Mouse (Mus musculus): Measurements from ENCODE around the gene Best2. TPM values are rescaled to one million over a fixed set of nuclear protein-coding genes. Genes with fewer than 3 reads are reported as not detected.

Best2 gene
- polyA plus RNA-seq, 1 experiment from 2014 or later = not detected

- H3K27me3 ChIP-seq (ENCODE audit: control insufficient read depth, insufficient read depth, low read length) = no peaks in the 10 kb centered on the region; the same call in 1 of the 2 replicates
- H3K9me3 ChIP-seq (ENCODE audit: control insufficient read depth, low read length) = no peaks in the 10 kb centered on the region
- no peak for DNase-seq (ENCODE audit: low spot score)
- no peak overlapping the region for H3K4me3 ChIP-seq (replicated peaks; ENCODE audit: low read length)
- H3K9ac ChIP-seq = no peak overlapping the region
- no peak for ATAC-seq (ENCODE audit: low FRiP score)
- H3K36me3 ChIP-seq (replicated peaks; ENCODE audit: control insufficient read depth, insufficient read depth) = peaks cover 11% of the 10 kb centered on the region; the same call in 1 of the 2 replicates
- no peak overlapping the region for H3K27ac ChIP-seq
- no peaks in the 10 kb centered on the region; the same call in 1 of the 2 replicates for H3K4me1 ChIP-seq (replicated peaks; ENCODE audit: control insufficient read depth, insufficient read depth, low read length)
- no peak overlapping the region for H3K4me2 ChIP-seq (replicated peaks)
- WGBS = 77% methylated on average over 5 of the region's 5 CpGs
Measured at GRCm38 (mm10) chr8:84996978-84997377, 17.4 kb downstream of the Best2 start.

- no peak overlapping the region for H3K4me3 ChIP-seq (replicated peaks; ENCODE audit: low read length)
- H3K27ac ChIP-seq = no peak overlapping the region
- WGBS = 20% methylated on average over 25 of the region's 25 CpGs
- no peak for DNase-seq (ENCODE audit: low spot score)
- H3K9me3 ChIP-seq (ENCODE audit: control insufficient read depth, low read length) = no peaks in the 10 kb centered on the region
- no peak overlapping the region for H3K4me2 ChIP-seq (replicated peaks)
- no peak for ATAC-seq (ENCODE audit: low FRiP score)
- no peaks in the 10 kb centered on the region; the same call in 1 of the 2 replicates for H3K27me3 ChIP-seq (ENCODE audit: control insufficient read depth, insufficient read depth, low read length)
- no peak overlapping the region for H3K9ac ChIP-seq
- peaks cover 11% of the 10 kb centered on the region; the same call in 1 of the 2 replicates for H3K36me3 ChIP-seq (replicated peaks; ENCODE audit: control insufficient read depth, insufficient read depth)
- H3K4me1 ChIP-seq (replicated peaks; ENCODE audit: control insufficient read depth, insufficient read depth, low read length) = peaks cover 6% of the 10 kb centered on the region; the same call in 1 of the 2 replicates
Measured at GRCm38 (mm10) chr8:84995680-84996079, 18.7 kb downstream of the Best2 start.

GRCm38 (mm10) chr8:84994375-84994774 lies 20.0 kb downstream of the Best2 start:
- no peak overlapping the region for H3K27ac ChIP-seq
- H3K4me2 ChIP-seq (replicated peaks) = no peak overlapping the region
- WGBS = 97% methylated on average over 9 of the region's 9 CpGs
- ATAC-seq (ENCODE audit: low FRiP score) (no peak), DNase-seq (ENCODE audit: low spot score) (no peak)
- H3K36me3 ChIP-seq (replicated peaks; ENCODE audit: control insufficient read depth, insufficient read depth) = peaks cover 11% of the 10 kb centered on the region; the same call in 1 of the 2 replicates
- H3K4me3 ChIP-seq (replicated peaks; ENCODE audit: low read length) = no peak overlapping the region
- H3K4me1 ChIP-seq (replicated peaks; ENCODE audit: control insufficient read depth, insufficient read depth, low read length) = peaks cover 11% of the 10 kb centered on the region
- no peak overlapping the region for H3K9ac ChIP-seq
- no peaks in the 10 kb centered on the region; the same call in 1 of the 2 replicates for H3K27me3 ChIP-seq (ENCODE audit: control insufficient read depth, insufficient read depth, low read length)
- H3K9me3 ChIP-seq (ENCODE audit: control insufficient read depth, low read length) = no peaks in the 10 kb centered on the region

GRCm38 (mm10) chr8:84990836-84991235 lies 23.5 kb downstream of the Best2 start:
- Histone ChIP-seq H3K4me1 (replicated peaks; ENCODE audit: control insufficient read depth, insufficient read depth, low read length) (peaks cover 13% of the 10 kb centered on the region), H3K4me3 (replicated peaks; ENCODE audit: low read length) (peak overlapping the region; percentile 60), H3K27me3 (ENCODE audit: control insufficient read depth, insufficient read depth, low read length) (peaks cover 14% of the 10 kb centered on the region; the same call in 1 of the 2 replicates), H3K9me3 (ENCODE audit: control insufficient read depth, low read length) (no peaks in the 10 kb centered on the region), H3K36me3 (replicated peaks; ENCODE audit: control insufficient read depth, insufficient read depth) (peaks cover 5% of the 10 kb centered on the region; the same call in 1 of the 2 replicates), H3K9ac (peak overlapping the region; percentile 73), H3K4me2 (replicated peaks) (peak overlapping the region; percentile 79), H3K27ac (peak overlapping the region; percentile 64; the same call in 1 of the 2 replicates)
- DNase-seq (ENCODE audit: low spot score) (no peak), ATAC-seq (ENCODE audit: low FRiP score) (peak; percentile 36)
- 2% methylated on average over 15 of the region's 15 CpGs for WGBS

- WGBS = under 1% methylated on average over 20 of the region's 28 CpGs
- peak within 1 kb of the TSS; percentile 60 for H3K4me3 ChIP-seq (replicated peaks; ENCODE audit: low read length)
- no peaks in the 10 kb centered on the region for H3K9me3 ChIP-seq (ENCODE audit: control insufficient read depth, low read length)
- peaks cover 14% of the 10 kb centered on the region; the same call in 1 of the 2 replicates for H3K27me3 ChIP-seq (ENCODE audit: control insufficient read depth, insufficient read depth, low read length)
- peak within 1 kb of the TSS; percentile 79 for H3K4me2 ChIP-seq (replicated peaks)
- H3K4me1 ChIP-seq (replicated peaks; ENCODE audit: control insufficient read depth, insufficient read depth, low read length) = peaks cover 15% of the 10 kb centered on the region
- DNase-seq (ENCODE audit: low spot score) = peak; percentile 99
- peak; percentile 92 for ATAC-seq (ENCODE audit: low FRiP score)
- H3K36me3 ChIP-seq (replicated peaks; ENCODE audit: control insufficient read depth, insufficient read depth) = peaks cover 5% of the 10 kb centered on the region; the same call in 1 of the 2 replicates
- H3K9ac ChIP-seq = peak within 1 kb of the TSS; percentile 73
- peak within 1 kb of the TSS; percentile 77 for H3K27ac ChIP-seq
Measured at GRCm38 (mm10) chr8:84990349-84990748, 24.0 kb downstream of the Best2 start, which contains the start of gene Hook2. Hook2 (plus strand) TSS chr8:84990603.

- H3K27me3 ChIP-seq (ENCODE audit: control insufficient read depth, insufficient read depth, low read length) = peaks cover 15% of the 10 kb centered on the region; the same call in 1 of the 2 replicates
- peak overlapping the region; percentile 77 for H3K27ac ChIP-seq
- DNase-seq (ENCODE audit: low spot score) = peak; percentile 86
- peaks cover 2% of the 10 kb centered on the region; the same call in 1 of the 2 replicates for H3K36me3 ChIP-seq (replicated peaks; ENCODE audit: control insufficient read depth, insufficient read depth)
- H3K9me3 ChIP-seq (ENCODE audit: control insufficient read depth, low read length) = no peaks in the 10 kb centered on the region
- peak overlapping the region; percentile 79 for H3K4me2 ChIP-seq (replicated peaks)
- peak overlapping the region; percentile 73 for H3K9ac ChIP-seq
- H3K4me3 ChIP-seq (replicated peaks; ENCODE audit: low read length) = peak overlapping the region; percentile 60
- WGBS = under 1% methylated on average over 15 of the region's 15 CpGs
- peaks cover 21% of the 10 kb centered on the region for H3K4me1 ChIP-seq (replicated peaks; ENCODE audit: control insufficient read depth, insufficient read depth, low read length)
- peak; percentile 25 for ATAC-seq (ENCODE audit: low FRiP score)
Measured at GRCm38 (mm10) chr8:84989810-84990209, 24.5 kb downstream of the Best2 start.

GRCm38 (mm10) chr8:84989311-84989731 lies 25.0 kb downstream of the Best2 start:
- H3K27ac ChIP-seq = no peak overlapping the region
- peak overlapping the region; percentile 60; the same call in 1 of the 2 replicates for H3K4me3 ChIP-seq (replicated peaks; ENCODE audit: low read length)
- H3K36me3 ChIP-seq (replicated peaks; ENCODE audit: control insufficient read depth, insufficient read depth) = no peaks in the 10 kb centered on the region
- H3K9ac ChIP-seq = peak overlapping the region; percentile 73
- no peaks in the 10 kb centered on the region for H3K9me3 ChIP-seq (ENCODE audit: control insufficient read depth, low read length)
- ATAC-seq (ENCODE audit: low FRiP score) = no peak
- 17% methylated on average over 15 of the region's 15 CpGs for WGBS
- peaks cover 20% of the 10 kb centered on the region; the same call in 1 of the 2 replicates for H3K27me3 ChIP-seq (ENCODE audit: control insufficient read depth, insufficient read depth, low read length)
- DNase-seq (ENCODE audit: low spot score) = no peak
- H3K4me1 ChIP-seq (replicated peaks; ENCODE audit: control insufficient read depth, insufficient read depth, low read length) = peaks cover 24% of the 10 kb centered on the region
- peak overlapping the region; percentile 79 for H3K4me2 ChIP-seq (replicated peaks)

- Histone ChIP-seq H3K4me1 (replicated peaks; ENCODE audit: control insufficient read depth, insufficient read depth, low read length) (peaks cover 24% of the 10 kb centered on the region), H3K36me3 (replicated peaks; ENCODE audit: control insufficient read depth, insufficient read depth) (no peaks in the 10 kb centered on the region), H3K9ac (no peak overlapping the region), H3K9me3 (ENCODE audit: control insufficient read depth, low read length) (no peaks in the 10 kb centered on the region), H3K27me3 (ENCODE audit: control insufficient read depth, insufficient read depth, low read length) (peaks cover 25% of the 10 kb centered on the region), H3K4me3 (replicated peaks; ENCODE audit: low read length) (no peak overlapping the region), H3K4me2 (replicated peaks) (no peak overlapping the region), H3K27ac (no peak overlapping the region)
- no peak for DNase-seq (ENCODE audit: low spot score)
- WGBS = 69% methylated on average over 2 of the region's 2 CpGs
- ATAC-seq (ENCODE audit: low FRiP score) = no peak
Measured at GRCm38 (mm10) chr8:84987903-84988302, 26.4 kb downstream of the Best2 start.

- ATAC-seq (ENCODE audit: low FRiP score) (no peak), DNase-seq (ENCODE audit: low spot score) (no peak)
- H3K27me3 ChIP-seq (ENCODE audit: control insufficient read depth, insufficient read depth, low read length) = peaks cover 25% of the 10 kb centered on the region
- H3K4me1 ChIP-seq (replicated peaks; ENCODE audit: control insufficient read depth, insufficient read depth, low read length) = peaks cover 24% of the 10 kb centered on the region
- H3K4me2 ChIP-seq (replicated peaks) = no peak overlapping the region
- H3K36me3 ChIP-seq (replicated peaks; ENCODE audit: control insufficient read depth, insufficient read depth) = no peaks in the 10 kb centered on the region
- no peak overlapping the region for H3K27ac ChIP-seq
- WGBS = 85% methylated on average over 5 of the region's 5 CpGs
- no peak overlapping the region for H3K9ac ChIP-seq
- H3K4me3 ChIP-seq (replicated peaks; ENCODE audit: low read length) = no peak overlapping the region
- no peaks in the 10 kb centered on the region for H3K9me3 ChIP-seq (ENCODE audit: control insufficient read depth, low read length)
Measured at GRCm38 (mm10) chr8:84987388-84987787, 26.9 kb downstream of the Best2 start.
